Mouse (Mus musculus): ENCODE data around the gene Vmn1r56. TPM values are rescaled to one million over a fixed set of nuclear protein-coding genes. Genes with fewer than 3 reads are reported as not detected.
"Not testable (repeated sequence)": the region's sequence is repeated elsewhere in the genome, so short reads cannot be mapped to it uniquely, and the experiment has no call there.

Vmn1r56 gene
- not detected for total RNA-seq (2018; cell fraction: chromatin; rRNA removed)
- not detected for total RNA-seq (2018; cell fraction: cytosol; rRNA removed)
- not detected for total RNA-seq (2018; cell fraction: nucleus; rRNA removed)
- polyA plus RNA-seq (2018), result not detected in 3 replicates

- H3K79me2 ChIP-seq (ENCODE audit: inconsistent target), result not testable (repeated sequence)
These were observed at the start of gene Vmn1r56 for GRCm38 (mm10) chr7:5196647-5197046. TSS of gene Vmn1r56 (minus strand) at chr7:5196747.

GRCm38 (mm10) chr7:5218193-5218592 lies 21.6 kb upstream of the Vmn1r56 start, which contains the start of gene Vmn1r57:
TSS of gene Vmn1r57 (plus strand) at chr7:5218493.
- not testable (repeated sequence) for H3K79me2 ChIP-seq (ENCODE audit: inconsistent target); H3K4me3 ChIP-seq (ENCODE audit: inconsistent target); H3K36me3 ChIP-seq (ENCODE audit: inconsistent target); H3K27ac ChIP-seq
- 88% methylated on average over 1 of the region's 1 CpGs for WGBS (ENCODE audit: missing documents)

More at GRCm38 (mm10) chr7:5196647-5197046, at the start of gene Vmn1r56:
- not testable (repeated sequence) for H3K4me3 ChIP-seq (ENCODE audit: inconsistent target); H3K27ac ChIP-seq; H3K36me3 ChIP-seq (ENCODE audit: inconsistent target)

GRCm38 (mm10) chr7:5149570-5149969 lies 47.0 kb downstream of the Vmn1r56 start, which contains the start of gene Vmn1r55:
TSS of gene Vmn1r55 (minus strand) at chr7:5149670.
- H3K79me2 ChIP-seq (ENCODE audit: inconsistent target); H3K36me3 ChIP-seq (ENCODE audit: inconsistent target); H3K27ac ChIP-seq; H3K4me3 ChIP-seq (ENCODE audit: inconsistent target): not testable (repeated sequence)

Other genes with a start within 250 kb of the Vmn1r56 start
- gene Sbk2, start 232.3 kb downstream of the Vmn1r56 start, polyA plus RNA-seq (2018), result 0.36 to 1.8 TPM (median 1.1 TPM) in 3 replicates
- not detected in 3 replicates for gene Sbk3, start 225.6 kb downstream of the Vmn1r56 start, polyA plus RNA-seq (2018)
- gene Zfp579, start 200.6 kb downstream of the Vmn1r56 start, polyA plus RNA-seq (2018), result 4.3 to 9.9 TPM (median 7.3 TPM) in 3 replicates
- gene Zfp524, start 182.3 kb downstream of the Vmn1r56 start, polyA plus RNA-seq (2018), result 13.7 to 24.6 TPM (median 14.3 TPM) in 3 replicates
- gene Fiz1, start 182.1 kb downstream of the Vmn1r56 start, polyA plus RNA-seq (2018), result 16.5 to 21.5 TPM (median 18.2 TPM) in 3 replicates
- gene Gm44973, start 181.3 kb downstream of the Vmn1r56 start, polyA plus RNA-seq (2018), result not detected in 3 replicates
- 11.9 to 13.8 TPM (median 12.4 TPM) in 3 replicates for gene Zfp865, start 176.4 kb downstream of the Vmn1r56 start, polyA plus RNA-seq (2018)
- 0.28 to 1.1 TPM (median 0.37 TPM) in 3 replicates for gene Ccdc106, start 176.2 kb downstream of the Vmn1r56 start, polyA plus RNA-seq (2018)
- gene 4632433K11Rik, start 162.6 kb downstream of the Vmn1r56 start, polyA plus RNA-seq (2018), result 0.25 to 0.76 TPM in 2 of 3 replicates, not detected in the other
- 1.8 to 2.2 TPM (median 1.8 TPM) in 3 replicates for gene Zfp784, start 158.3 kb downstream of the Vmn1r56 start, polyA plus RNA-seq (2018)
- 2.0 TPM in 3 replicates for gene Zfp580, start 145.2 kb downstream of the Vmn1r56 start, polyA plus RNA-seq (2018)
- 93.4 to 180 TPM (median 101 TPM) in 3 replicates for gene U2af2, start 134.6 kb downstream of the Vmn1r56 start, polyA plus RNA-seq (2018)
- 84.6 to 130 TPM (median 119 TPM) in 3 replicates for gene Epn1, start 116.5 kb downstream of the Vmn1r56 start, polyA plus RNA-seq (2018)
- not detected in 3 replicates for gene Rfpl4, start 79.8 kb downstream of the Vmn1r56 start, polyA plus RNA-seq (2018)
- 0.32 to 1.4 TPM (median 0.40 TPM) in 3 replicates for gene Rasl2-9, start 70.8 kb downstream of the Vmn1r56 start, polyA plus RNA-seq (2018)
- gene Vmn1r55, start 47.1 kb downstream of the Vmn1r56 start, polyA plus RNA-seq (2018), result not detected in 3 replicates
- gene Vmn1r57, start 21.7 kb upstream of the Vmn1r56 start, polyA plus RNA-seq (2018), result not detected in 3 replicates
- not detected in 3 replicates for gene Gm5065, start 153.8 kb upstream of the Vmn1r56 start, polyA plus RNA-seq (2018)
- not detected in 3 replicates for gene Nlrp2, start 154.3 kb upstream of the Vmn1r56 start, polyA plus RNA-seq (2018)
- gene Vmn1r58, start 216.6 kb upstream of the Vmn1r56 start, polyA plus RNA-seq (2018), result not detected in 3 replicates

Data from macrophage (primary cell).